ENCODE assay signal across 14 mouse cellular contexts in genomic region chr7:78390019-78390418, GRCm38 (mm10).
DNase-seq lines count a peak whose midpoint lies in the region; ATAC-seq and TF ChIP-seq lines count a peak whose summit lies in the region.
"Had no signal": no experiment of that assay in that cellular context is flagged by ENCODE, and none has a peak within 500 bp of the region (broad histone marks: within the 10 kb centered on the region; RNA-seq: fewer than 3 reads in every experiment).

No protein-coding gene starts in this region.

- TF ChIP-seq CTCF in midbrain, postnatal 0 days (IDR thresholded peaks at IDR 0.05): no peak
- no peak for TF ChIP-seq CTCF in cerebellum, adult 2 months (IDR thresholded peaks at IDR 0.05; ENCODE audit: borderline replicate concordance, insufficient read depth, low read depth, low read length)

- peak; percentile 51 for DNase-seq in midbrain, postnatal 0 days (ENCODE audit: low spot score)
- peak; percentile 89 to 94 for DNase-seq in cerebellum, adult 2 months
- DNase-seq in layer of hippocampus, adult 11-12 months (ENCODE audit: low spot score): peak; percentile 77
- DNase-seq in telencephalon, adult 2 months (ENCODE audit: low read depth, low spot score): peak; percentile 52
- DNase-seq in heart, embryonic 10.5 days (ENCODE audit: low spot score): no peak
- DNase-seq in adrenal gland, postnatal 36 days: no peak
- DNase-seq: heart, adult 18-20 months; liver; lung, adult 2 months; thymus, postnatal 14 days had no signal

- no peak for TF ChIP-seq POLR2A in cerebellum, adult 2 months (IDR thresholded peaks at IDR 0.05; ENCODE audit: borderline replicate concordance, insufficient read depth, low read length)

- H3K27ac ChIP-seq in midbrain, postnatal 0 days (ENCODE audit: low read depth, low read length): no peak overlapping the region
- H3K27ac ChIP-seq in midbrain, embryonic 16.5 days (ENCODE audit: low read length): no peak overlapping the region
- H3K27ac ChIP-seq in cerebellum, adult 2 months (ENCODE audit: insufficient read depth, low read length): peak overlapping the region; percentile 74
- no peak overlapping the region for H3K27ac ChIP-seq in heart, embryonic 10.5 days
- H3K27ac ChIP-seq: left cerebral cortex, adult 2 months had no signal

- ATAC-seq in midbrain, postnatal 0 days (ENCODE audit: low FRiP score): no peak
- no peak for ATAC-seq in midbrain, embryonic 16.5 days

- no peaks in the 10 kb centered on the region for H3K4me1 ChIP-seq in midbrain, postnatal 0 days (ENCODE audit: insufficient read depth, low read length)
- H3K4me1 ChIP-seq in midbrain, embryonic 16.5 days (ENCODE audit: control insufficient read depth, insufficient read depth, low read length): peaks cover 3% of the 10 kb centered on the region; the same call in 1 of the 2 replicates
- peaks cover 38% of the 10 kb centered on the region for H3K4me1 ChIP-seq in cerebellum, adult 2 months (ENCODE audit: control insufficient read depth, insufficient read depth, low read length)
- no peaks in the 10 kb centered on the region for H3K4me1 ChIP-seq in heart, embryonic 10.5 days

- H3K9ac ChIP-seq in midbrain, postnatal 0 days (replicated peaks; ENCODE audit: low read length, poor library complexity, severe bottlenecking): no peak overlapping the region
- no peak overlapping the region for H3K9ac ChIP-seq in midbrain, embryonic 16.5 days (ENCODE audit: low read depth, low read length)

- no peaks in the 10 kb centered on the region for H3K9me3 ChIP-seq in midbrain, postnatal 0 days (ENCODE audit: low read length)
- no peaks in the 10 kb centered on the region for H3K9me3 ChIP-seq in midbrain, embryonic 16.5 days (replicated peaks; ENCODE audit: control insufficient read depth, low read length, poor library complexity, severe bottlenecking)
- H3K9me3 ChIP-seq in heart, embryonic 10.5 days: no peaks in the 10 kb centered on the region

- H3K4me3 ChIP-seq in midbrain, postnatal 0 days (ENCODE audit: low read depth, low read length): no peak overlapping the region
- H3K4me3 ChIP-seq in midbrain, embryonic 16.5 days (ENCODE audit: low read depth, low read length): no peak overlapping the region
- no peak overlapping the region for H3K4me3 ChIP-seq in cerebellum, adult 2 months (replicated peaks; ENCODE audit: insufficient read depth, low read depth, low read length)
- no peak overlapping the region for H3K4me3 ChIP-seq in heart, embryonic 10.5 days
- H3K4me3 ChIP-seq: left cerebral cortex, adult 2 months; myocyte had no signal

- WGBS in midbrain, postnatal 0 days: 96% methylated on average over 3 of the region's 3 CpGs
- 95% methylated on average over 3 of the region's 3 CpGs for WGBS in midbrain, embryonic 16.5 days
- 14% methylated on average over 3 of the region's 3 CpGs for WGBS in cerebellum, adult 2 months
- 82% methylated on average over 3 of the region's 3 CpGs for WGBS in heart, embryonic 10.5 days

- no peaks in the 10 kb centered on the region for H3K27me3 ChIP-seq in midbrain, postnatal 0 days (ENCODE audit: insufficient read depth, low read length)
- no peaks in the 10 kb centered on the region for H3K27me3 ChIP-seq in midbrain, embryonic 16.5 days (ENCODE audit: control insufficient read depth, insufficient read depth, low read depth, low read length)
- no peaks in the 10 kb centered on the region for H3K27me3 ChIP-seq in cerebellum, adult 2 months (ENCODE audit: control insufficient read depth, insufficient read depth, low read length)
- H3K27me3 ChIP-seq in heart, embryonic 10.5 days (ENCODE audit: insufficient read depth, poor library complexity, severe bottlenecking): no peaks in the 10 kb centered on the region
- H3K27me3 ChIP-seq: CH12.LX had no signal

- H3K36me3 ChIP-seq in midbrain, postnatal 0 days (ENCODE audit: insufficient read depth, low read length): 0 out of 2 replicates have a peak, but pooled peaks cover 4% of the 10 kb centered on the region
- no peaks in the 10 kb centered on the region for H3K36me3 ChIP-seq in midbrain, embryonic 16.5 days (ENCODE audit: control insufficient read depth, insufficient read depth, low read length)
- H3K36me3 ChIP-seq in heart, embryonic 10.5 days: no peaks in the 10 kb centered on the region

- H3K4me2 ChIP-seq in midbrain, postnatal 0 days (ENCODE audit: low read depth, low read length, poor library complexity, severe bottlenecking): no peak overlapping the region
- H3K4me2 ChIP-seq in midbrain, embryonic 16.5 days (ENCODE audit: low read length): no peak overlapping the region

Comparison
In these comparisons a context has a peak if more than half of its experiments do, and no peak if none do; other contexts are left out.
1. DNase-seq: peak in midbrain, postnatal 0 days (single experiment), cerebellum, adult 2 months (2 of 2), layer of hippocampus, adult 11-12 months (single experiment) and telencephalon, adult 2 months (single experiment); none in heart, embryonic 10.5 days (single experiment) and adrenal gland, postnatal 36 days (0 of 2).